Mouse (Mus musculus) monocyte, adult 2 months (primary cell): Measurements from ENCODE around the gene Cluh.
A peak's percentile ranks its signal among the peaks of the same experiment; 100 is the strongest.

ENCODE experiments used
- DNase-seq, 2 experiments: peaks; one replicate each; pipeline ENCODE4 v3.0.0; 2022; ENCODE audit warnings: low spot score in 2 of 2, low read depth in 1 of 2

The Cluh gene

DNA sequence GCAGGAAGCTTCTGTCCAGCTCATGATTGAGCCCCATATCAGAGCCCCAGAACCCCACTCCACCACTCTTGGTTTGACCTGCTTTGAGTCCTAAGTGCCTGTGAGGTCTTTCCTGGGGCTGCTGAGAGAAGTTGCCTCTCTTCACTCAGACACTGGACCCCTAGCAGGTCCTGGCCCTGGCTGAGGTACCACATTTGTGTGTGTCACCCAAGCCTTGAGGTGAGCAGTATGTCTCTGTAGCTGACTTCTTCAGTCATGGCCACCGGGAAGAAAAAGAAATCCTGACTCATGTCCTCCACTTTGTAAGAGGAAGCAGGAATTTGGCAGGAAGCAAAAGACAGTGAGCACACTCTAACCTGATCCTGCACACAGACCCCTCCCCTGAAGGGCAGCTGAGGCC, 9.7 kb upstream of the Cluh start:
- DNase-seq = no peak

GRCm38 (mm10) chr11:74647966-74648365, 1.3 kb upstream of the Cluh start:
- DNase-seq = peak; percentile 17 to 55

GRCm38 (mm10) chr11:74648676-74649075, 619 bp upstream of the Cluh start:
- DNase-seq = no peak

- no peak for DNase-seq
Observed at GRCm38 (mm10) chr11:74649647-74650551, 604 bp downstream of the Cluh start.

DNA sequence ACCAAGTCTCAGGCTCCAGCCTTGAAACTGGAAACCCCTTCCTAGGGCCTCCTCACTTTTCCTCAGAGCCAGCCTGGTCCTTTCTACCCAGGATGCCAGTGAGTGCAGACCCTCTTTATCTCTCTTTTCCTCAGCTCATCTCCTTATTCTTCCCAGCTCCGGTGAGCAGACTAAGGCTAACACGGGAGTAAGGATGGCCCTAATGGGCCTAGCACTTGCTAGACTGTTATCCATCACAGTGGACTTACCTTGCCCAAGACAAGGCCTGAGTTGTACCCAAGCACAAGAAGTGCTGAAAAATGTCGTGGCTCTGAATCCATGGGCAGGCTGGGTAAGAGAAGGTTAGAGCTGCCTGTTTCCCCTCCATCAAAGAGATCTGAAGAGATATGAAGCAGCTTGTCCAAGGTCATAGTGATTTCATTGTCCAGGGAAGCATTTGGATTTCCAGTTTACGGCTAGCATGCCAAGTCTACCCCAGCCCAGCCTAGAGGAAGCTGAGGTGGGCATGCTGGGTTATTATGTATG, 1.3 kb downstream of the Cluh start:
- DNase-seq = no peak

GRCm38 (mm10) chr11:74652791-74653191, 3.5 kb downstream of the Cluh start:
- no peak for DNase-seq

DNA sequence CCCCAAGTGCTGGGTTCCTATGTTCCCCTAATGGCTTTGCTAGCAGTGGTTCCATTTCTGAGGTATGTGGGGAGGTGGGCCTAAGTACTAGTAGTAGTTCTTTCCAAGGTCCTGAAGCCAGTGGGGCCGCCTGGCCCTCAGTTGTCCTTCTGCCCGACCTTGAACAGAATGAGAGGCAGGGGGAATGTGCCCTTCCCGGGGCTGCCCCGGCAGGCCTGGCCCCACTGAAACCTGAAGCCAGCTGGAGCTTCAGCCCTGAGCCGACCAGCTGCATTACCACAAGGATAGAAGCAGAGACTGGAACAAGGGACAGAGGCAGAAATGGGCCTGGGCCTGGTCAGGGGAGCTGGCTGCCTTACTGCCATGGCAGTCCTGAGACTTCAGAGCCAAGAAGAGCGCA, 4.1 kb downstream of the Cluh start:
- DNase-seq = no peak

GRCm38 (mm10) chr11:74655941-74656340, 6.6 kb downstream of the Cluh start:
- DNase-seq = no peak

- no peak for DNase-seq
Observed at GRCm38 (mm10) chr11:74660336-74660735, 11.0 kb downstream of the Cluh start.

DNA sequence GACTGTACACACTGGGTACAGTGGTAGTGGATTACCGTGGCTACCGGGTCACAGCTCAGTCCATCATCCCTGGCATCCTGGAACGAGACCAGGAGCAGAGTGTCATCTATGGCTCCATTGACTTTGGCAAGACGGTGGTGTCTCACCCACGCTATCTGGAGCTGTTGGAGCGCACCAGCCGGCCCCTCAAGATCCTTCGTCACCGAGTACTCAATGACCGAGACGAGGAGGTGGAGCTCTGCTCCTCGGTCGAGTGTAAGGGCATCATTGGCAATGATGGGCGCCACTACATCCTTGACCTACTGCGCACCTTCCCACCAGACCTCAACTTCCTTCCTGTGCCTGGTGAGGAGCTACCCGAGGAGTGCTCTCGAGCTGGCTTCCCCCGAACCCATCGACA, 12.3 kb downstream of the Cluh start:
- no peak for DNase-seq

DNA sequence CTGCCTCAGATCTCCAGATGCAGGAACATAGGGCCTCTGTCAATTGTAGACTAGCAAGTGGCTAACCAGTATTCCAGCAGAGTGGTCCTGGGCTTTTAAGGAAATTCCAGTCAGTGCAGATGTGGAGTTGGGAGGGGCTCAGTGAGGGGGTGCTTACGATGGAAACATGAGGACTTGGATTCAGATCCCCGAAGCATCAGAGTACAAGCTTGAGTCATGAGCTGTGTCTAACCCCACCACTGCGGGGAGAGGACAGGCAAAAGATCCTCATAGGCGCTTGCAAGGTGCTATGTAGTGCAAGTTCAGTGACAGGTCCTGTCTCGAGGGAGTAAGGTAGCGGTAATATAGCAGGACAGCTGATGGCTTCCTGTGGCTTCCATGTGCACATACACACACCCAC, 12.9 kb downstream of the Cluh start:
- no peak for DNase-seq

GRCm38 (mm10) chr11:74664279-74664678, 15.0 kb downstream of the Cluh start:
- DNase-seq = no peak

GRCm38 (mm10) chr11:74664906-74665305, 15.6 kb downstream of the Cluh start:
- DNase-seq = no peak

GRCm38 (mm10) chr11:74665631-74666283, 16.5 kb downstream of the Cluh start:
- no peak for DNase-seq

DNA sequence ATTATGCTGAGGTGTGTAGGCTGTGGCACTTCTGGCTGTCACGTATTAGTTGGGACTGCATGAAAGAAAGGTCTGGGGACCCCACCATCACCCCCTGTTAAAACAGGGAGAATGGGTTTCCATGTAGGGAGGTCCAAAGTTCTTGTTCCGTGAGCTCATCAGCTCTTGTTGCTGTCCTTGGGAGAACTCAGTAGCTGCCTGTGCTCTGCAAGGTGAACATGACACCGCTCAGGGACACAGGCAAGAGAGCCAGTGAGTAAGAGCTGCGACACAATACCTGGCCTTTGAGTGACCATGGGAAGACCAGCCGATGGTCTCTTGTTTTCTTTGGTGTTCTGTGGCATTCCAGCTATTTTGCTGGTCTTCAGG, 17.0 kb downstream of the Cluh start:
- no peak for DNase-seq

DNA sequence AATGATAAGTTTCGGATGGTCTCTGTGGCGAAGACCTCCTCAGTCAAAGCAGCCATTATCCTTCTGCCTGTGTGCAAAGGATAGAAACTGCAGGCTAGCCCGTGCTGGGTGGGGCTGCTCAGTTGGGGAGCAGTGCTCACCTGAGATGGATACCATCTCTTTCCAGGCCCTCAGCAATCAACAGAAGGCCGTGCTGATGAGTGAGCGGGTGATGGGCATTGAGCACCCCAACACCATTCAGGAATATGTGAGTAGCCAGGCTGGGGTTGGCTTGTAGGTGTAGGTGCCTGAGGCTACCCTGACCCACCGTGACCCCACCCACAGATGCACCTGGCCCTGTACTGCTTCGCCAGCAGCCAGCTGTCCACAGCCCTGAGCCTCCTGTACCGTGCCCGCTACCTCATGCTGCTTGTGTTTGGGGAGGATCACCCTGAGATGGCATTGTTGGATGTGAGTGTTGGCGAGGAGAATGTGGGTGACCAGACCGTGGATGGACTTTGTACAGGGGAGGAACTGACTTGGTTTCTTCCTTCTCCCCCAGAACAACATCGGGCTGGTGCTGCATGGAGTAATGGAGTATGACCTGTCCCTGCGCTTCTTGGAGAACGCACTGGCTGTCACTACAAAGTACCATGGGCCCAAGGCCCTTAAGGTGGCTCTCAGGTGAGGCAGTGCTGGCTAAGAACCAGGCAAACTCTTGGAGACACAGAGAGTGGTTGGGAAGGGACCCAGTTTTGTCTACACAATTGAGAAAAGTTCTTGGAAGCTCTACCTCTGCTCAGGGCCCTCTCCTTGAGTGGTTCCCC, 17.7 kb downstream of the Cluh start:
- no peak for DNase-seq

DNA sequence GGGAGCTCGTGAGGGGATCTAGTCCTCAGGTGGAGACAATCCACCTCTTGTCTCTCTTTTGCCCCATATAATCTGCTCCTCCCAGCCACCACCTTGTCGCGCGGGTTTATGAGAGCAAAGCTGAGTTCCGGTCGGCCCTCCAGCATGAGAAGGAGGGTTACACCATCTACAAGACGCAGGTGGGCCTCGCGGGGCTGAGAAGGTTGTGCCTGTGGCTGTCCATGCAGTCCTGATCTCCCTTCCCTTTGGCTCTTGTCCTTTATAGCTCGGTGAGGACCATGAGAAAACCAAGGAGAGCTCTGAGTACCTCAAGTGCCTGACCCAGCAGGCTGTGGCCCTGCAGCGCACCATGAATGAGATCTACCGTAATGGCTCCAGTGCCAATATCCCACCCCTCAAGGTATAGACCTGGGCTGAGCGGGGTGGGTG, 18.3 kb downstream of the Cluh start:
- no peak for DNase-seq

DNA sequence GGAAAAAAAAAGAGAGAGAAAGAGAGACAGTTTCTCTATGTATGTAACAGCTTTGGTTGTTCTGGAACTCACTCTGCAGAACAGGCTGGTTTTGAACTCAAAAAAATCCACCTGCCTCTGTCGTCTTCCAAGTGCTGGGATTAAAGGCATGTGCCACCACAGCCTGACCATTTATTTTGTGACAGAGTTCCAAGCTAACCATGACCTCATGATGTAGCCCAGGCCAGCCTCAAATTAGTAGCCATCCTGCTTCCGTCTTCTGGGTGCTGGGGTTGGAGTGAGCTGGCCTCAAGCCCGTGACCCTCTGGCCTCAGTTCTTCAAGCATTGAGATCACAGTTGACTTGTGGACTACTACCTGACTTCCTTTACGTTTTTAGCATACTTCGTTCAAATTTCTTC, 19.2 kb downstream of the Cluh start:
- DNase-seq = no peak

- no peak for DNase-seq
Observed at GRCm38 (mm10) chr11:74668971-74669370, 19.7 kb downstream of the Cluh start.

GRCm38 (mm10) chr11:74670151-74670550, 20.9 kb downstream of the Cluh start:
- DNase-seq = no peak

GRCm38 (mm10) chr11:74671013-74671412, 21.7 kb downstream of the Cluh start:
- no peak for DNase-seq

GRCm38 (mm10) chr11:74671839-74672238, 22.5 kb downstream of the Cluh start:
- no peak for DNase-seq
